Mouse (Mus musculus) left cerebral cortex, adult 11 months (tissue): ENCODE measurements at regions not wholly inside any gene's neighbourhood (a gene's known extent, or its start where the extent isn't known, plus 50 kb on each side); places are given as distances from the start of the nearest gene placed in this dataset.

Experiments
- DNase-seq: peaks from one replicate; pipeline ENCODE4 v3.0.0; 2022; ENCODE audit warnings: low spot score

DNA sequence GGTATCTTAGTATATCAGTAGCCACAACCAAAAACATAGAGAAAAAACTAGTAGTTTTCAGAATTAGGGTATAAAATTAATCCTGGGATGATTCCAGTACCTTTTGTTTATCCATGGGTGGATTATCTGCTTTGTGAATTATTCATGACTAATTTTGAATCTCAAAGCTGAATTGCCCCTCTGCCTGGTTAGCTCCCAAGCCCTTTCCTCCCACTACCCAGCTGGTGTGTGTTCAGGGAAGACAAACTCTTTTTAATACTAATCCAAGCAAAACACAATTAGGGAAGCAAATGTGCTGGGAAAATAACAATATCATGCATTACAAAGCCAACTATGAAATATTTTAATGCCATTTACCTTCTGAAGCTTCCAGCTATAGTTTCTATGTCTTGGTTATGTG lies 347.4 kb downstream of the Gm43517 start:
- no peak for DNase-seq

DNA sequence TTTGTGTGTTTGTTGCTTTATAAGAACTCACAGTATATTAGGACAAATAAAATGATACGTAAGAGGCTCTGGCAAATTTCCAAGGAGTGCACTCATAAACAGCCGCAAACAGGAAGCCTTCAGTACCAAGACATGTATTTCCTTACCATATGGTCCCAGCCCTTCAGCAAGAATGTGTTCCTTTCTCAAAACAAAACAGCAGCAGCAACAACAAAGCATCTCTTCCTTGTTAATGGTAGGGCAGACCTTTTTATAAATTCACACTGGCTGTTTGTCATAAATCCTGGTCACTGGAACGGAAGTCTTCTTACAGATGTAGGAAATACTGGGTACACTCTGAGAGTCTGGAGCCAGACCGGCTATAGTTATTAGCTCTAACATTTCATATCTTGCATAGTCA lies 352.1 kb downstream of the Gm43517 start:
- no peak for DNase-seq

DNA sequence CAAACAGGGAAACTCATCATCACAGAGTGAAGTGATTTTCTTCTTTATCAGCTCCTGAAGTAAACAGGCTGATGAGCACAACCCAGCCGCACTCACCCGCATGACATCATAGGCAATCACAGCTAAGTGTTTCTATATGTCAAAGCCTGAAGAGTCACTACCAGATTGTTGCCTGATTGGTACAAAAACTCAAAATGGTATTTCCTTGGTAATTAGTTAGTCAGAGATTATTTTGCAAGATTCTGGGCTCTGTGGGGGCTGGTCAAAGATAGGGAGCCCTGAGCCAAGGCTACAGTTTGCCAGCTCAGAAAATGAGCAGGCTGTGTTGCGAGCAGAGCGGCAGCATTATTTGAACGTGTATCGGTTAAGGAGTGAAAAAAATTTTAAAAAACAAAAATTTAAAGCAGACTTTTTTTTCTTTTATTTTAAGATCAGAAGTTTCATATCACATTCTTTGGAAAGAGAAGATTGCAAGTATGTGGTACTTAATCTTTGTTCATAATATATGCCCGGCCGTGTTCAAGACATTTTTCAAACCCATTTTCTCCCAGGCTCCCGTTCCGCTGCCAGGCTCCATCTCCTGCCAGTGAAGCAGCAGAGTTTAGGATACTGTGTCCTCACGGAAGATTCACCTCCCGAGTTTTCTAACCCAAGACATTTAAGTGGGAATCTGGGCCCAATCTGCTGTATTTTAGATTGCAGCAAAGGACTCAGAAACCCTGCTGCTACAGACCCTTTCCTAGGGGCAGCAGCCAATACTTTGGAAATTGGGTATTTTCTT lies 355.2 kb downstream of the Gm43517 start:
- no peak for DNase-seq

DNA sequence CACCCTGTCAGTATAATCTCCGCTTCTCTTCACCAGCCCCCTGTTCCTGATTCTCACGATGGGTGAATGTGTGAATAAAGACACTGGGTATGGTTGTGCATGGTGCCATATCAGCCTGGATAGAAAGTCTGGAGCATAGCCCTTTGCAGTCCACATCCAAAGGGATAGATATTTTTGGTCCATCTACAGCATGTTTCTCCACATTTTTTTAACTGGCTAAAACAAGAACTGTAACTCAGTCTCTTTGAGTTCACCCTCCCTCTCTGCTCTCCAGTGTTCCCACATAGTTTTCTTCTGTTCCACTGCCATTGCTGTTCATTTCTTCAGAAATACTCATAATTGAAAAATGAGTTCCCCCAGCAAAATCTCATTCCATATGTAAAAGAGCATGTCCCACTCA lies 358.4 kb downstream of the Gm43517 start:
- no peak for DNase-seq

DNA sequence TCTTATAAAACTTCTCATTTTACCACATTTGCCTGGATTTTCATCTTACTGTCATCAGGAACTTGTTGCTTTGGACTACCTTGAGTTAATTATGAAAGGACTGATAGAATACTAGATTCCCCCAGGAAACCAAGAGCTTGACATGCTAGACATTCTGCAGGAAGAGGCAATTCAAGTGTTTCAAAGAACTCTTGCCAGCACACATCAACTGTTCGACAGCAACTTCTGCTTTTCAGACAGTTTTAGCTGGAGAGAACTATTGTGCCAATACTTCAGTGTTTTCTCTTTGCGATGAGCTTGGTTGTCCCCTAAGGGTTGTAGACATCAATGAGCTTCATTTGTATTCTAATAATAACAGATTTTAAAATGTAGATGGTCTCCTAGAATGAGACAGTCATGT lies 362.1 kb downstream of the Gm43517 start:
- DNase-seq, result no peak

DNA sequence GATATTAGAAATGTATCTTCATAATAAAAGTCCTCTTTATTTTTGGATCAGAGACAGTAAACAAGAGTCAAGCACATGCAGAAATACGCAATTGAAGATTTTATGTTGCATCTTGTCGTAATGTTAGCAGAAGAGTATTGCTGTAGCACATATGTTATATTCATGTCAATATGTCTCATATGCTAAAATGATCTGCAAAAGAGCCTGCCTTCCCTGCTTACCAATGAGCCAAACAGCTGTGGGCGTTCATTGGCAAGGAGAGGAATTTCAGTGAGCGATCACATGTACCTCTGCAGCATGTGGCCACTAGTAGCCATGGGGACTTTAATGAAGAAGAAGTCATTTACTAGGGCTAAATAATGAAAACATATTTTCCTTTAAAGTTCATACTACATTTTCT lies 373.4 kb downstream of the Gm43517 start:
- no peak for DNase-seq

DNA sequence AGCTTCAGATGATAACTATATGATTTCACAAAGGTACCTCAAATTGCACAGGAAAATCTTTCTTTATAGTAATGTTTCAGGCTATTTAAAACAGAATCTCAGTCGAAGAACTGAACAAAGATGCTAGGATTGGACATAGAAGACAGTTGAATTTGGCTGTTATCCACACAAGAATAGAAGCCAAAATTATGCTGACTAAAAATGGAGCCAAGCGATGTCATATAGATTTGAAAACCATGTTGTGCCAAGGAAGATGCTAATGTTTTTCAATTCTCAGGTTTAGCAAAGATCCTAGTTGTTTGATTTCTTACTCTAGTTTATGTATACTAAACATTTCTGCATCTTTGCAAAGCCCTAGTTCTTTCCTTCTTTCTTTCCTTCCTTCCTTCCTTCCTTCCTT lies 379.6 kb downstream of the Gm43517 start:
- no peak for DNase-seq

DNA sequence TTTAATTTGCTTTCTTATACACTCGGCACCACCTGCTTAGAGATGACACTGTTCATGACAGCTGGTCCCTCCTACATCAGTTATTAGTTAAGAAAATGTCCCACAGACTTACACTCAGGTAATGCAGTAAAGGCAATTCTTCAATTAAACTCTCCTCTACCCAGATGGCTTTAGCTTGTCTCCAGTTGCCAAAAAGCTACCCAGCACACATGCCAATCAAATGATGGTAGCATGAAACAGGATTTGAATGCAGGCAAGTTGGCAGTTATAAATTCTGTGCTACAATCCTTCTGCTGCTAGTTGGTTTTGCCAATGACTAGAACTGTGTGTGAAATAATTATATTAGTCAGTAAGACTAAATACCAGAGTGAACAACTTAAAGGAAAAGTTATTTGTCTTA lies 423.4 kb downstream of the Gm43517 start:
- no peak for DNase-seq

DNA sequence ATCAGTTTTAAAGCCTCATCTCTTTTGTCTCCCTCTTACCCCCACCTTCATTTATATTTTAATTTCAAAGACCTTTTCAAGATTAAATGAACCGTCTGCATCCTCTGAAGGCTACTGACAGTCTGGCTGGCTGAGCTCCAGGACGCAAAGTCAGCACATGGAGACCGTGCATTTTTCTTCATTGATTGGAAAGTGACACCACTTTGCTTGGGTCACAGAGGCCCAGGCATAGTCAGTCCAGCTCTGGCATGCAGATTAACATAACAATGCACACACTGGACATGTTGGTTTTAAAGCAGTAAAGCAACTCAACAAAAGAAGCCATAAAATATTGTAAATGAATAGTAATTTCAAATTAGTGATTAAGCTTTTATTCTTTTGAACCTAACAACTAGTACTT lies 429.7 kb downstream of the Gm43517 start:
- no peak for DNase-seq

DNA sequence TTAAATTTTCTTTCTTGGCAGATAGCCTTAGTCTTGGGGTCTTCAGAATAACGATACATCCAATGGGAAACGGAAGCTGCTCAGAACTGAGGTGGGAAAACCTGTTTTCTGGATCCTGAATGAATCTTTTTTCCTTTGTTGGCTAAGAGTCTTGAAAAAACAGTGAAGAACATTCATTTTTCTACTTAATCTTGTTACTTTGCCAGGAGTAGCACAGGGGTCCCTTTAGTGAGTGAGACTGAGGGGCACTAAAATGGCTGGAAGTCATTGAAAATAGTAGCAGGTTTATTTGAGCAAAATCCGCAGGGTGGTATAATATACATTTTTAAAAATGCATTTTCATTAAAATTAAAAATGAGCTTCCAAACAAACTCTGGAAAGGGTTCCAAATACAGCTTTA lies 442.8 kb downstream of the Gm43517 start:
- no peak for DNase-seq

DNA sequence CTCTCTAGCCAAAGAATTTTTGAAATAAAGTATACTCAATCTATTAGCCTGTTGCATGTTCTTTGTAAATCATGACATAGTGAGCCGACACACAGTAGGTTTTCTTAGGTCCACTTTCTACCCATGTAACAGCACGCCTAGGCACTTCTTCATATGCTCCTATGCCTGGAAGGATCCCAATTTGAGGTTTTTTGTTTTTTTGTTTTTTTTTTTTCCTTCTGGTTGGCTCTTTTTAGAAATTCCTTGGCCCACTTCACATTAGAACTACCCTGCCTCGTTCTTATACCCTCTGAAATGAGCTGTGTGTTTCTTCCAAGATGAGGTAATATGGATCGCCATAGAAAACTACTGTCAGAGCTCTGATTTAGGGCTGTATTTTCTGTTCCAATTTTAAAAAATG lies 443.6 kb downstream of the Gm43517 start:
- DNase-seq, result no peak

DNA sequence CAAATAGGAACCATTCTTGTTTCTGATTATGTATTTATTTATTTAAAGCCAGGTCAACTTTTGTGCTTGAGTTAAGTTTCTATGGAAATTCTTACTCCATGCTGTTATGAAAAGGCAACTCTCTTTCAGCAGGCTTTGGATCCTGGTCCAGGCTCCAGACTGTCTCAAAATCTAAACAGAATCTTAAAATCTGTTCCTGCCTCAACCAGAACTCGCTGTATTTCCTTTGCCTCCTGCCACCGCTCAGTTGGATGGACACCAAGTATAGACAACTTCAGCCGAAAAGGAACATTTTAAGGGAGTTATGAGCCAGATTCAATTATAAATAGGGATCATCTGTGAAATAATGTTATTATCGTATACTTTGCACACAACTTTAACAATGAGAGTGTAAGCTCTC lies 445.7 kb downstream of the Gm43517 start:
- DNase-seq, result no peak

DNA sequence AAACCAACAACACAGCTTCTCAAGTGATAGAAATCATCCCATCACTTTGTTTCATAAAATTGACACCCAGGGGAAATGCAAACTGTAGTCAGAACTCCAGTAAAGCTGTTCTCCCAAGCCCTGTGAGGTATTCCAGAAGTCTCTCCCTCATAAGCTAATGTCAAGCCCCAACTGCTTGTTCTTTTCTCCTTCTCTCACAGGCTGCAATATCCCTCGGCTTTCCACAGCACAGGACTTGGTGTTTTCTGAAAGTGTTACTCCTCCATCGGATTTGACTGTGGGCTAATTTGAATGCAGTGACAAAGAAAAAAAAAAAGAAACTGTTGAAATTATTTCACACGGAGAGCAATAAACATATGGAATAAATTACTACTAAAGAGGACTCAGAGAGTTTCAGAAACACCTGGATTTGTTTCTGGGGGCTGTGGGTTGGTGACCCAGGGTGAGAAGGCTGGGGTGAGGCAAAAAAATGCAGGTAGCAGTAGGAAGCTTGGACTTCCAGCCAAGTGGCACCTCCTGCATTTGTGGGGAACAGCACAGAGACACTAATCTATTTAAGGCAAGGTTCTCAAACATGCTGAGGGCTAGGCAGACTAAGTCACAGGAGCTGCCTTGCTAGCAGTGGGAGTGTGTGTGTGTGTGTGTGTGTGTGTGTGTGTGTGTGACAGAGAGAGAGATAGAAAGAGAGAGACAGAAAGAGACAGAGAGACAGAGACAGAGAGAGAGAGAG lies 447.3 kb downstream of the Gm43517 start:
- DNase-seq, result no peak

DNA sequence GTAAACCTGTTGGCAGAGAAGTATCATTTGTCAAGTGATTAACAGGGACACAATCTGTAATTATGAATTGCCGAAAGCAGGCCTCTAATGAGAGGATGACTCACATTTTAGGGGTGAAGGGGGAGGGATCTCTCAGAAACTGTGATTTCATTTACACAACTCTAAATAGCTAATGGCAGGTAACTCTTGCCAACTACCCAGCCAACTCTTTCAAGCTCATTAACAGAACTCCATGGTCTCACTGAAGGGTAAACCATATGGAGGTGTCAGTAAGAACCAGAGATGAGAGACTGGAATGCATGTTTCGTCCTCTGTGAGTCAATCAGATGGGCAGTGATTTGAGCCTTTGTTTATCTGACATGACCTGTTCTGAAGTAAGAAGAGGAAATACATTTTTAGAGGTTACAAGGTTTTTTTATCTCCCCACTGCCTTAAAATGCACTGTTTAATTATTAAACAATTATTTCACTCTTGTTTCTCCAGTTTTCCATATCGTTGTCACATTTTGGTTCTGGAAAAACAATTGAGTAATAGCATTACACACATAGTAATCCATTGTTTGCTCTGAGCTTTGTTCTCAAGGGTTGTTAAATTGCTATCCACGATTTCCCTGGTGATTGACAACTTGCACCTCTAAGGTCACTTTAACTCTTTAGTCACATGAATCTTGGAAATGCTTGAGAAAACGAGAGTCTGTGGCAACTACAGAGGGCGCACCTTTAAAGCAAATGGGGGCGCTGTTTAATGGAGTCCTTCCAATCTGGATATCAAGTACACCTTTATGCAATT lies 451.5 kb downstream of the Gm43517 start:
- no peak for DNase-seq

DNA sequence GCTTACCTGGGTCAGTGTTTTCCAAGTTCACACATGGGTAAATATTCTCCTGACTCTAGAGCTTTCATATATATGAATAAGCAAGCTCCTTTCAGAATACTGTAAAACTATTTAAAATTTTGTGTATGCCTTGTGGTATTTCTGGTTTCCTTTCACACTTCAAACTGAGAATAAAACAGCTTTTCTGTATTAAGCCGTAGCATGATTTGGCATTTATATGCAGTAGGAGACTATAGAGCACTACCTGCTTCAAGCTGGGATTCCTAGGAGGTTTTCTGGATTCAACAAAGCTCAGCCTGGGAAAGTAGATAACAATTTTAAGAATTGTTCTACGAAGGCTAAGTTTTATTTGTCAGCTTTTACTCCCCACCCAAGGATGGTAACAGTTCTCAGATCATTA lies 500.5 kb downstream of the Gm43517 start:
- DNase-seq, result no peak

DNA sequence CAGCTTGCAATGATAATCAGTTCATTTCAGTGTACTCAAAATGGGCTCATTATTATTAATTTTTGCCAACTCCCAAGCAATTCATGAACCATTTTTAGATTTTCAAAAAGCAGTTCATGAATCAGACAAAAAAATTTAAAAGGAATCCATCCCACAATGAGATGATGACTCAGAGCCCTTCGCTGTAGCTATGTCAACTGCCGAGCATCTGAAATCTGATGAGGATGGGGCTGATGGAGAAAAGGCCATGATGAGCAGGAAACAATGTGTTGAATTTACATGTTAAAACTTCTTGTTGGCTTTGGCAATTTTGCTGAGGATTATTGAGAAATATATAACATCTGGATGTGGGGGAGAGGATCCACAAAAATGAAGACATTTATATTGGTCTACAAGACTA lies 502.3 kb downstream of the Gm43517 start:
- peak; percentile 7 for DNase-seq

DNA sequence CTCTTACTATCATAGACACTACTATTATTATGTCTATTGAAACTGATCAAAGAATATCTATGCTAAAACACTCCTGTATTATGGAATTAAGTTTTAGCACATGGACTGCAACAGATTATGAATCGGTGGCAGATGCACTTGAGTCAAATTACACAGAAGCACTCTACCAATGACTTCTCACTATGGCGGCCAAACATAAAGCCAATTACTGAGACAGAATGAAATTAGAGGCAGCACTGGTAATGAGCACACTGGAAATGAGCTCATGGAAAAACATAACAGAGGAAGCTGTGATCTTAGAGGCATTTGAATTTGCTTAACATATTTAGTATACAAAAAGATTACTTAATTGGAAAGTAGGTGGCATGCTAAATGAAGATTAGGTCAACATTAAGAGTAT lies 512.8 kb downstream of the Gm43517 start:
- no peak for DNase-seq

DNA sequence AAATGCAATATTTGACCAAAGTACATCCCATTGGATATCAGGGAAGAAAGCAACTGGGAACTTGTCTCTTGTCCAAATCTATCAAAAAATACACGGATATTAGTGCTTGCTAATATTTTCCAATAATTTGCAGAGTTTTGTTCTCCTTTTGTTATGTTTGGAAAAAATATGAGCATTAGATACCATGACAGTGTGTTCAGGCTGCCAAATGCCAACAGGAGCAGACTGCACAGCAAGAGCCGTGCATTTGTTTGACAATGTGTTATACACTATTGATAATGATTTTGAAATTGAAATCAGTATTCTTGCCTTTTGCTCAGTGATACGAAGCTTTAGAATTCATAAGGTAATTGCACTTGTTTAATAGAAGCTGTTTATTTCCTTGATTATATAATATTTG lies 530.7 kb downstream of the Gm43517 start:
- DNase-seq, result no peak

DNA sequence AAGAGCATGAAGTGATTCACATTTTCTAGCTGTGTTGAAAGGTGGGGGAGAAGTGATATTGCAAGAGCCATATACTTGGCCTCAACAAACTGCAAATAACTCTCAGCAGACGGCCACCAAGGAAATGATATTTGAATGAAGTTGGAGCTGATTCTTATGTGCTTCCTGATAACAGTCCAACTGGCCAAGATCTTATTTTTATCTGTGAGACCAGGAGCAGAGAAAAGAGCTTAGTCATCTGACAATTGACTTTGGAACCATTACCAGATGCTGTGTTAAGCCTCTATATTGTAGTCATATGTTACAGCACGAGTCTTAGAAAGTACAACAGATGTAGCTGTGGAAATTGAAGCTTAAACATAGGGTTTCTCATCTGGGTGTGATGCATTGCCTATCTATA lies 536.6 kb downstream of the Gm43517 start:
- peak; percentile 7 for DNase-seq

DNA sequence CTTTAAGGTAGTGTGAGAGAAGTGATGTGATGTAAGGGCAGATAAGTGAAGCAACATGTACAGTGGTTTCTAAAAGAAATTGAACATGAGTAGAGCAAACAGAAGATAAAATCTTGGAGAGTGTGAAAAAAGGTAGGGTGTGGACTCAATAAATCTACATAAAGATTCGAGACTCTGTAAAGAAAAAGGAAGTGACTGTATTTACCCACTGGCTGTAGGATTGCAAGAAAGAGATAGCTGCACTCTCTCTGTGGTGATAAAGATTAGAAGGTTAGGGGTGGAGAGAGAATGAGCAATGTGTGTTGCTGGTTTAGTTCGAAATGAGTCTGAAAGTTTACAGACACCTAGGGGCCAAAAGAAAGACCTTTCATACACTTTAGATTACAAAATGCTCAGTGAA lies 555.8 kb downstream of the Gm43517 start:
- DNase-seq, result no peak

DNA sequence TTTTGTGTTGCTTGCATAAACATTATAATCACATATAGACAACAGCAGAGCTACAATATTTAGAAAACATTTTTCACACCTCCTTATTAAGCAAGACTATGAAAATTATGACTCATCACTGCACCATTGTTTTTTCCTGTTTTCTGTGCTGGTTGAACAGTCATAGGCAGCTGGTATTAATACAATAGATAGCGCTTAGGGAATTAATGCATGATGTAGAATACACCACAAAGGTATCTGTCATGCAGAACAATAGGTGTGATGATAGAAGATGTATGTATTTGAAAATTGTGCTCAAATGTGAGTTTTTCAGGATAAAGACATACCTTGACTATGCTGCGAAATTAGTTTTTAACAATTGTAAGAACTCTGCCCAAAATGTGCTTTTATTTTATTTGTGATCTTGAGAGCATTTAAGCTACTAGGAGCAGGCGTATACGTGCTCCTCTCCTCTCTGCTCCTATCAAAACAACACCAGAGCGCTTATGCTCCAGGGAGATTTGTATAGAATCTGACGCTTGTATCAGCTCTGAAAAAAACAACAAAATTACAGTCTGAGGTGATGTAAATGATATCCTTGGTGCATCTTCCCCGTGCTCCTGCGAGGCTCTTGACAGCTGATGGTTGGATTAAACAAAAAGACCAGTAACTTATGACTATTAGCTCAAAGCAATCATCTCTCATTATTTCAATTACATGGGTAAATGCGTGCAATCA lies 560.1 kb downstream of the Gm43517 start:
- DNase-seq, result no peak

DNA sequence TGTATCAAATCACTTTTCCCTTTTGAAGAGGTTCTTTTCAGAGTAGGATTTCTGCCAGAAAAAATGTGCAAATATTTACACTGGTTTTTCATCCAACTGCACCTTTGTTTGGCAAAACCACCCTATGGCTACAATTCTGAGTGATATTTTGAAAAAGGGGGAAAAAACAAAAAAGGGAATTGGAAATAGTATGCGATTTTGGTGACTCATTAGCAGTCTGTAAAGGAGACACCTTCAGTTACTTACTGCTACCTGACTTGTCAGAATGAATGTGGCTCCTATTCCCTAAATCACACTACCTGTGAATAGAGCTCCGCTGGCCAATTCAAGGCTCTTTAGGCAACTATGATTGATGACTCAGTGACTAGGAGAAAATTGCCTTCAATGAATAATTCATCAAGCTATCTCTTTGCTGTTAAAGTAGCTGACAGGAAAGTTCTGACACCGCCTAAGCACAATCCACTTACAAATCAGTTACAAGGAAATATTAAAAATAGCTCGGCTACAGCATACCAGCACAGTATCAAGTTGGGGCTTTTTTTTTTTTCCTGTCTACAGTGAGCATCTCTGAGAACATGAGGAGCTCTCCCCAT lies 560.8 kb downstream of the Gm43517 start:
- DNase-seq, result peak; percentile 43
